Mouse (Mus musculus) forebrain, embryonic 14.5 days (tissue): ENCODE measurements at regions not wholly inside any gene's neighbourhood (a gene's known extent, or its start where the extent isn't known, plus 50 kb on each side); places are given as distances from the start of the nearest gene placed in this dataset.
A peak's percentile ranks its signal among the peaks of the same experiment; 100 is the strongest.

Experiments used
- ATAC-seq: fragments of 200-750 bp; cut with Nextera tagmentation; 2 replicates; pipeline ENCODE4 v1.8.0; 2017; ENCODE audit warnings: mild to moderate bottlenecking, moderate library complexity
- DNase-seq: peaks from one replicate; pipeline ENCODE4 v3.0.0-alpha.2; 2015; ENCODE audit warnings: low spot score
- H3K27ac ChIP-seq: fragments of 300-500 bp; sonication (generic); 2 replicates; pipeline ENCODE4 v1.5.1; 2014; ENCODE audit warnings: low read depth, mild to moderate bottlenecking, control low read depth, low read length, moderate library complexity
- H3K27me3 ChIP-seq: fragments of 300-500 bp; sonication (generic); replicated peaks from 2 replicates; pipeline ENCODE4 v1.6.1; 2014; ENCODE audit warnings: low read length, control low read depth, mixed read lengths; ENCODE audit not compliant: control insufficient read depth, insufficient read depth
- H3K36me3 ChIP-seq: fragments of 300-500 bp; sonication (generic); 2 replicates; pipeline ENCODE4 v1.6.1; 2014; ENCODE audit warnings: low read length, control low read depth; ENCODE audit not compliant: control insufficient read depth, insufficient read depth
- H3K4me1 ChIP-seq: fragments of 300-500 bp; sonication (generic); 2 replicates; pipeline ENCODE4 v1.6.1; 2014; ENCODE audit warnings: antibody characterized with exemption, low read length, control low read depth; ENCODE audit not compliant: control insufficient read depth, insufficient read depth
- H3K4me2 ChIP-seq: fragments of 300-500 bp; sonication (generic); 2 replicates; pipeline ENCODE4 v1.6.1; 2014; ENCODE audit warnings: mild to moderate bottlenecking, control low read depth, low read length
- H3K4me3 ChIP-seq: fragments of 300-500 bp; sonication (generic); 2 replicates; pipeline ENCODE4 v1.5.1; 2014; ENCODE audit warnings: low read depth, low read length, control low read depth
- H3K9ac ChIP-seq: fragments of 300-500 bp; sonication (generic); 2 replicates; pipeline ENCODE4 v1.6.1; 2014; ENCODE audit warnings: mild to moderate bottlenecking, low read length, control low read depth, moderate library complexity
- H3K9me3 ChIP-seq: fragments of 300-500 bp; sonication (generic); replicated peaks from 2 replicates; pipeline ENCODE4 v1.6.1; 2016; ENCODE audit warnings: low read length, control low read depth, mixed read lengths; ENCODE audit not compliant: control insufficient read depth
- WGBS: fragments of 180-500 bp; shearing (Covaris S2); extraction: QIAGEN DNeasy Blood & Tissue Kit; methylation state at CpG from one replicate; pipeline ENCODE4 v1.1.7; 2014; 5-methylcytosine and 5-hydroxymethylcytosine counted together

DNA sequence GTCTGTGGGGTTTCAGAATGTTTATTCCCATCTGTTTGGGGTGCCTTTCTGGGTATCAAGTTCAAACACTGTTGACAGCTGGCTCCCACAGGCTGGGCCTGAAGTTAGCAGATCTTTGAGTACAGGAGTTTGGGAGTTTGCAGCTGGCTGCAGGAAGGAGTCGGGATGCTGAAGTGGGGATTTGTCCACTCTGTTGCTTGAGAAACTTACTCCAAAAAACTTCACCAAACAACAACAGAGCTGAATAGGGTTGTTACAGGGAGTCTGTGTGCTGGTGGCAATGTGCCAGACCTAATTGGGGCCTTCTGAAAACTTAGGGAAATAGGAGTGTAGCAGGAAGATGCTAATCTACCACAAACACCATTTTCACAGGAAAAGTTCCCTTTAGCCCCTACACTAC is 51.1 kb upstream of the Ttc29 start:
- Histone ChIP-seq H3K4me2 (no peak overlapping the region), H3K27me3 (no peaks in the 10 kb centered on the region), H3K9ac (no peak overlapping the region), H3K27ac (no peak overlapping the region), H3K36me3 (no peaks in the 10 kb centered on the region), H3K9me3 (no peaks in the 10 kb centered on the region), H3K4me1 (peaks cover 7% of the 10 kb centered on the region; the same call in 1 of the 2 replicates), H3K4me3 (no peak overlapping the region)
- DNase-seq, result peak; percentile 78
- ATAC-seq, result peak; percentile 69
- 6% methylated on average over 1 of the region's 1 CpGs for WGBS

DNA sequence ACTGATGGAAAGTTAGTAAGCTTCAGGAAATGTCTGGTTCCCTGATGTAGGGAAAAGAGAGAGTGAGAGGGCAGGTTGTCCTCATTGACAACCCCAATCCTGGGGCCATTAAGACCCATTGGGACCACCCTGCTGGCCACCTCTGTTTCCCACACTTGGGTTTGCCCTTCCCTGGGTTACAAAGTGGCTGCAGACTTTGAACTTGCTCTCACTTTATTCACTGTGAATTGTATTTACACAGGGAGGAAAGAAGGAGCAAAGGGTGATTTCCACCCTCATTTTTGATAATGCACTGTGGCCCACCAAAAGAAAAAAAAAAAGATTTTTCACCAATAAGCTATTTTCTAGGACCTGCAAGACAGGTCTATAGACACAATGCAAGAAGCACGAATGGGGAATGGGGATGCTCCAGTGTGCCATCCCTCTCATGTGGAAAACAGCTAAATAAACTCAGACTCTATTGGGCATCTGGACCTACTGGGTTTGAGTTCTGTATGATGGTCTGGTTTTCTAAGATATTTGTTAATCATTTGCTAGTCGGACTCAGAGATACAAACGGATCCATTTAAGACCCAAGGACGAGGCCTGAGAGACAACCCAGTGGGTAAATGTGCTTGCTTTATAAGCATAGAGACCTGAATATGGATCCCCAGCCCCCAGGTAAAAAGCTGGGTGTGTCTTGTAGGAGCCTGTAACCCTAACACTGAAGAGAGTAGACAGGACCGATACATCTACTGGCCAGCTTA is 50.2 kb upstream of the Ttc29 start:
- Histone ChIP-seq H3K4me2 (no peak overlapping the region), H3K9me3 (no peaks in the 10 kb centered on the region), H3K27me3 (no peaks in the 10 kb centered on the region), H3K36me3 (no peaks in the 10 kb centered on the region), H3K4me3 (no peak overlapping the region), H3K4me1 (peaks cover 4% of the 10 kb centered on the region; the same call in 1 of the 2 replicates), H3K27ac (no peak overlapping the region), H3K9ac (no peak overlapping the region)
- no peak for DNase-seq
- WGBS, result 94% methylated on average over 5 of the region's 5 CpGs
- ATAC-seq, result no peak
